ENCODE assay signal across 8 mouse cellular contexts in the genomic region with DNA sequence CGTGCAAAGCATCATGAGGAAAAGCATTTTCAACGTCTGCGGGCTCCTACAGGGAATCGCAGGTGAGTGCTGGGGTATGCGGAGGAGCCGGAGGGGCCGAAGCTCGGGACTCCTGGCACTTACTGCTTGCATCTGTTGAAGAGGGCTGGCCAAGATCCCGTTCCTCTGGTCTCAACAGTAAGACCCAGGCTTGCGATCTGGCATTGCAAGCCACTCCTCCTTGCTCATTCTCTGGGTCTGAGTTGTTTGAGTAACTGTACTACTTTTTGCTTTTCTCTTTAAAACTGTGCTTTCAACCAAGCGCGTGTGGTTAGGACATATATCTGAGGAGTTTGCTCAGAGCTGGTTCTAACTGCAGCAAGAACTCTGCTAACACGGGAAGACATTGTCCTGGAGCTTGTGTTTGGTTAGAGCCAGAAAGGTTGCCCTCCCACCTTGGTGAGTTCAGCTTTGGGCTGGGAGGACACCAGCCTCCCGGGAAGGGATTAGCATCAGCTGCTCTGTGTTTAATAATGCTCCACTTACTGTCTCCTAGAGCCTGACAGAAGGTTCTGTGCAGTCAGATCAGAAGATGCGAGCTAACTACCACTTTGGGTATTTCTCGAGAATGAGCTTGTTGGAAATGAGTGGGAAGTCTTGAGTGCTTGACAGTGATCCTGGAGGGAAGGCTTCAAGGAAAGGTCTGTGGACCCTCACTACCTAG.
DNase-seq lines count a peak whose midpoint lies in the region; ATAC-seq and TF ChIP-seq lines count a peak whose summit lies in the region.

No protein-coding gene starts in this region.

- H3K9me3 ChIP-seq in midbrain, postnatal 0 days (ENCODE audit: low read length) = no peaks in the 10 kb centered on the region

- 30% methylated on average over 16 of the region's 16 CpGs for WGBS in heart, adult 2 months
- 14% methylated on average over 16 of the region's 16 CpGs for WGBS in midbrain, postnatal 0 days

- no peak for TF ChIP-seq POLR2A in heart, adult 2 months (IDR thresholded peaks at IDR 0.05; ENCODE audit: insufficient read depth, low read depth, low read length)

- H3K27ac ChIP-seq in heart, adult 2 months = no peak overlapping the region
- H3K27ac ChIP-seq in midbrain, postnatal 0 days (ENCODE audit: low read depth, low read length) = peak overlapping the region; percentile 6; the same call in 1 of the 2 replicates

- no peak for DNase-seq in heart, adult 2 months
- no peak for DNase-seq in heart, adult 18-20 months
- peak; percentile 71 for DNase-seq in 3T3-L1 (ENCODE audit: low read depth, low spot score)
- DNase-seq in cerebellum, postnatal 36 days = peak; percentile 31 to 44
- peak; percentile 12 for DNase-seq in induced T-regulatory cell, adult 2 months (ENCODE audit: low read depth)
- DNase-seq in midbrain, postnatal 0 days (ENCODE audit: low spot score) = peak; percentile 57
- DNase-seq in left cerebral cortex, postnatal 10 days (ENCODE audit: extremely low spot score in 1 of 2, low spot score in 2 of 2) = no peak
- no peak for DNase-seq in urinary bladder, postnatal 10 days (ENCODE audit: low spot score)

- peak overlapping the region; percentile 42 for H3K9ac ChIP-seq in heart, adult 2 months (ENCODE audit: low read depth, low read length)
- H3K9ac ChIP-seq in midbrain, postnatal 0 days (replicated peaks; ENCODE audit: low read length, poor library complexity, severe bottlenecking) = peak overlapping the region; percentile 54

- TF ChIP-seq EP300 in heart, adult 2 months (IDR thresholded peaks at IDR 0.05; ENCODE audit: insufficient read depth, low read depth, low read length) = no peak

- peak overlapping the region; percentile 45 for H3K4me3 ChIP-seq in heart, adult 2 months
- peak overlapping the region; percentile 52 for H3K4me3 ChIP-seq in midbrain, postnatal 0 days (ENCODE audit: low read depth, low read length)

- no peaks in the 10 kb centered on the region for H3K27me3 ChIP-seq in heart, adult 2 months (ENCODE audit: control insufficient read depth, insufficient read depth, low read length)
- 0 out of 2 replicates have a peak, but pooled peaks cover 3% of the 10 kb centered on the region for H3K27me3 ChIP-seq in midbrain, postnatal 0 days (ENCODE audit: insufficient read depth, low read length)

- peaks cover 6% of the 10 kb centered on the region for H3K4me1 ChIP-seq in heart, adult 2 months (ENCODE audit: control insufficient read depth, insufficient read depth, low read length)
- peaks cover 16% of the 10 kb centered on the region; the same call in 1 of the 2 replicates for H3K4me1 ChIP-seq in midbrain, postnatal 0 days (ENCODE audit: insufficient read depth, low read length)

- ATAC-seq in midbrain, postnatal 0 days (ENCODE audit: low FRiP score) = no peak

- H3K4me2 ChIP-seq in midbrain, postnatal 0 days (ENCODE audit: low read depth, low read length, poor library complexity, severe bottlenecking) = peak overlapping the region; percentile 90

- no peaks in the 10 kb centered on the region for H3K79me2 ChIP-seq in heart, adult 2 months (replicated peaks; ENCODE audit: control insufficient read depth, insufficient read depth, low read length)

- intact Hi-C loops in heart, adult 2 months (cut with DNase I) = loop anchor here (5.0 kb wide), 1 partner anchor 42 kb away; no protein-coding TSS in a partner anchor
- intact Hi-C loops in left cerebral cortex, postnatal 10 days (cut with DNase I) = no loop called here

- TF ChIP-seq CTCF in heart, adult 2 months (IDR thresholded peaks at IDR 0.05) = no peak
- no peak for TF ChIP-seq CTCF in midbrain, postnatal 0 days (IDR thresholded peaks at IDR 0.05)

- H3K36me3 ChIP-seq in heart, adult 2 months (ENCODE audit: control insufficient read depth, insufficient read depth, low read length) = no peaks in the 10 kb centered on the region
- no peaks in the 10 kb centered on the region for H3K36me3 ChIP-seq in midbrain, postnatal 0 days (ENCODE audit: insufficient read depth, low read length)

Comparison
In these comparisons a context has a peak if more than half of its experiments do, and no peak if none do; other contexts are left out.
1. DNase-seq: peak in 3T3-L1 (single experiment), cerebellum, postnatal 36 days (2 of 2), induced T-regulatory cell, adult 2 months (single experiment) and midbrain, postnatal 0 days (single experiment); none in heart, adult 2 months (0 of 2), heart, adult 18-20 months (0 of 2), left cerebral cortex, postnatal 10 days (0 of 2) and urinary bladder, postnatal 10 days (single experiment).